In genomic region chr4:118017021-118017805, GRCm38 (mm10) we compare ENCODE assay signal across 13 mouse cellular contexts.
DNase-seq lines count a peak whose midpoint lies in the region; ATAC-seq lines count a peak whose summit lies in the region.
"Had no signal": no experiment of that assay in that cellular context is flagged by ENCODE, and none has a peak within 500 bp of the region (broad histone marks: within the 10 kb centered on the region; RNA-seq: fewer than 3 reads in every experiment).

No protein-coding gene starts in this region.

- H3K36me3 ChIP-seq in hindbrain, embryonic 11.5 days (ENCODE audit: control insufficient read depth, insufficient read depth, low read length): no peaks in the 10 kb centered on the region
- no peaks in the 10 kb centered on the region; the same call in 1 of the 2 replicates for H3K36me3 ChIP-seq in hindbrain, embryonic 14.5 days (replicated peaks; ENCODE audit: control insufficient read depth, insufficient read depth)
- H3K36me3 ChIP-seq in neural tube, embryonic 15.5 days: 0 out of 2 replicates have a peak, but pooled peaks cover 5% of the 10 kb centered on the region
- H3K36me3 ChIP-seq: lung, embryonic 15.5 days; midbrain, embryonic 12.5 days had no signal

- H3K4me2 ChIP-seq in hindbrain, embryonic 11.5 days (replicated peaks; ENCODE audit: low read depth, low read length): no peak overlapping the region
- H3K4me2 ChIP-seq in hindbrain, embryonic 14.5 days (replicated peaks): no peak overlapping the region
- no peak overlapping the region for H3K4me2 ChIP-seq in neural tube, embryonic 15.5 days
- H3K4me2 ChIP-seq: lung, embryonic 15.5 days; midbrain, embryonic 12.5 days had no signal

- peak; percentile 27 for DNase-seq in hindbrain, embryonic 11.5 days (ENCODE audit: low spot score)
- no peak for DNase-seq in hindbrain, embryonic 14.5 days (ENCODE audit: low spot score)
- peak; percentile 96 for DNase-seq in Muller cell, postnatal 12 days (ENCODE audit: inconsistent ontology term)
- peak; percentile 40 for DNase-seq in forelimb bud, embryonic 11.5 days (ENCODE audit: low read depth, low spot score)
- DNase-seq in thymus, postnatal 10 days (ENCODE audit: low spot score in 2 of 2): no peak
- DNase-seq in layer of hippocampus, adult 18-20 months (ENCODE audit: low spot score in 2 of 2): no peak
- DNase-seq: adrenal gland, postnatal 25 days; gastrocnemius, postnatal 10 days; liver; thymus, postnatal 14 days had no signal

- no peak overlapping the region for H3K9ac ChIP-seq in hindbrain, embryonic 11.5 days (ENCODE audit: low read depth, low read length)
- H3K9ac ChIP-seq in hindbrain, embryonic 14.5 days: no peak overlapping the region
- no peak overlapping the region for H3K9ac ChIP-seq in neural tube, embryonic 15.5 days (replicated peaks)
- H3K9ac ChIP-seq: lung, embryonic 15.5 days; midbrain, embryonic 12.5 days had no signal

- H3K4me3 ChIP-seq in hindbrain, embryonic 11.5 days (ENCODE audit: low read depth, low read length): no peak overlapping the region
- H3K4me3 ChIP-seq in hindbrain, embryonic 14.5 days (replicated peaks; ENCODE audit: low read length): no peak overlapping the region
- H3K4me3 ChIP-seq in neural tube, embryonic 15.5 days (replicated peaks): no peak overlapping the region
- H3K4me3 ChIP-seq: lung, embryonic 15.5 days; midbrain, embryonic 12.5 days had no signal

- H3K9me3 ChIP-seq in hindbrain, embryonic 11.5 days (ENCODE audit: control insufficient read depth, low read length): no peaks in the 10 kb centered on the region
- H3K9me3 ChIP-seq in hindbrain, embryonic 14.5 days (ENCODE audit: control insufficient read depth, low read length): no peaks in the 10 kb centered on the region
- H3K9me3 ChIP-seq in neural tube, embryonic 15.5 days (replicated peaks): no peaks in the 10 kb centered on the region
- H3K9me3 ChIP-seq: lung, embryonic 15.5 days; midbrain, embryonic 12.5 days had no signal

- H3K27ac ChIP-seq in hindbrain, embryonic 11.5 days (ENCODE audit: low read depth, low read length): 0 out of 2 replicates have a peak overlapping the region, but pooled peaks have one; percentile 2
- H3K27ac ChIP-seq in hindbrain, embryonic 14.5 days: no peak overlapping the region
- 0 out of 2 replicates have a peak overlapping the region, but pooled peaks have one; percentile 9 for H3K27ac ChIP-seq in neural tube, embryonic 15.5 days (replicated peaks)
- H3K27ac ChIP-seq: lung, embryonic 15.5 days; midbrain, embryonic 12.5 days had no signal

- WGBS in hindbrain, embryonic 11.5 days: 60% methylated on average over 16 of the region's 16 CpGs
- 56% methylated on average over 16 of the region's 16 CpGs for WGBS in hindbrain, embryonic 14.5 days
- WGBS in neural tube, embryonic 15.5 days: 46% methylated on average over 16 of the region's 16 CpGs

- ATAC-seq in hindbrain, embryonic 11.5 days (ENCODE audit: low FRiP score): peak; percentile 59
- ATAC-seq in hindbrain, embryonic 14.5 days (ENCODE audit: low FRiP score): no peak
- ATAC-seq in neural tube, embryonic 15.5 days (ENCODE audit: low FRiP score): no peak; the same call in 1 of the 2 replicates

- H3K27me3 ChIP-seq in hindbrain, embryonic 11.5 days (ENCODE audit: control insufficient read depth, insufficient read depth, low read length): no peaks in the 10 kb centered on the region
- no peaks in the 10 kb centered on the region for H3K27me3 ChIP-seq in hindbrain, embryonic 14.5 days (ENCODE audit: control insufficient read depth, insufficient read depth, low read length)
- H3K27me3 ChIP-seq in neural tube, embryonic 15.5 days (replicated peaks): no peaks in the 10 kb centered on the region
- H3K27me3 ChIP-seq: lung, embryonic 15.5 days; midbrain, embryonic 12.5 days had no signal

- peaks cover 5% of the 10 kb centered on the region; the same call in 1 of the 2 replicates for H3K4me1 ChIP-seq in hindbrain, embryonic 11.5 days (replicated peaks; ENCODE audit: control insufficient read depth, insufficient read depth, low read length)
- H3K4me1 ChIP-seq in hindbrain, embryonic 14.5 days (replicated peaks; ENCODE audit: control insufficient read depth, insufficient read depth, low read length): peaks cover 13% of the 10 kb centered on the region
- H3K4me1 ChIP-seq in neural tube, embryonic 15.5 days: peaks cover 22% of the 10 kb centered on the region

Comparison
In these comparisons a context has a peak if more than half of its experiments do, and no peak if none do; other contexts are left out.
1. DNase-seq: peak in hindbrain, embryonic 11.5 days (single experiment), Muller cell, postnatal 12 days (single experiment) and forelimb bud, embryonic 11.5 days (single experiment); none in hindbrain, embryonic 14.5 days (single experiment), thymus, postnatal 10 days (0 of 2) and layer of hippocampus, adult 18-20 months (0 of 2).